Mouse (Mus musculus) embryonic facial prominence, embryonic 10.5 days (tissue): ENCODE results near the gene Sugp2. TPM values are rescaled to one million over a fixed set of nuclear protein-coding genes. Genes with fewer than 3 reads are reported as not detected.

ENCODE experiments used
- DNase-seq: peaks from one replicate; pipeline ENCODE4 v3.0.0-alpha.2; 2017; ENCODE audit warnings: low spot score
- H3K27ac ChIP-seq: fragments of 300-500 bp; sonication (generic); replicated peaks from 2 replicates; pipeline ENCODE4 v1.5.1; 2016; ENCODE audit warnings: mild to moderate bottlenecking
- H3K27me3 ChIP-seq: fragments of 300-500 bp; sonication (generic); replicated peaks from 2 replicates; pipeline ENCODE4 v1.6.1; 2016; ENCODE audit warnings: low read depth, mild to moderate bottlenecking; ENCODE audit not compliant: poor library complexity, severe bottlenecking
- H3K36me3 ChIP-seq: fragments of 300-500 bp; sonication (generic); replicated peaks from 2 replicates; pipeline ENCODE4 v1.6.1; 2016; ENCODE audit warnings: mild to moderate bottlenecking, moderate library complexity
- H3K4me1 ChIP-seq: fragments of 300-500 bp; sonication (generic); 2 replicates; pipeline ENCODE4 v1.6.1; 2016
- H3K4me3 ChIP-seq: fragments of 300-500 bp; sonication (generic); 2 replicates; pipeline ENCODE4 v1.5.1; 2016; ENCODE audit warnings: mild to moderate bottlenecking, moderate library complexity
- H3K9me3 ChIP-seq: fragments of 300-500 bp; sonication (generic); 2 replicates; pipeline ENCODE4 v1.6.1; 2016; ENCODE audit warnings: mild to moderate bottlenecking
- WGBS: fragments of 180-500 bp; shearing (Covaris S2); methylation state at CpG from one replicate; pipeline ENCODE4 v1.1.7; 2016; 5-methylcytosine and 5-hydroxymethylcytosine counted together
- polyA plus RNA-seq: library from polyadenylated mRNA; unstranded; fragments of >200 nt; fragmentation: Nextera tagmentation; extraction: Ambion mirVana; gene quantifications from 2 replicates; pipeline ENCODE4 v1.2.1, GENCODE M21; 2016

The Sugp2 gene
- polyA plus RNA-seq = 47.0 and 50.8 TPM in 2 replicates

DNA sequence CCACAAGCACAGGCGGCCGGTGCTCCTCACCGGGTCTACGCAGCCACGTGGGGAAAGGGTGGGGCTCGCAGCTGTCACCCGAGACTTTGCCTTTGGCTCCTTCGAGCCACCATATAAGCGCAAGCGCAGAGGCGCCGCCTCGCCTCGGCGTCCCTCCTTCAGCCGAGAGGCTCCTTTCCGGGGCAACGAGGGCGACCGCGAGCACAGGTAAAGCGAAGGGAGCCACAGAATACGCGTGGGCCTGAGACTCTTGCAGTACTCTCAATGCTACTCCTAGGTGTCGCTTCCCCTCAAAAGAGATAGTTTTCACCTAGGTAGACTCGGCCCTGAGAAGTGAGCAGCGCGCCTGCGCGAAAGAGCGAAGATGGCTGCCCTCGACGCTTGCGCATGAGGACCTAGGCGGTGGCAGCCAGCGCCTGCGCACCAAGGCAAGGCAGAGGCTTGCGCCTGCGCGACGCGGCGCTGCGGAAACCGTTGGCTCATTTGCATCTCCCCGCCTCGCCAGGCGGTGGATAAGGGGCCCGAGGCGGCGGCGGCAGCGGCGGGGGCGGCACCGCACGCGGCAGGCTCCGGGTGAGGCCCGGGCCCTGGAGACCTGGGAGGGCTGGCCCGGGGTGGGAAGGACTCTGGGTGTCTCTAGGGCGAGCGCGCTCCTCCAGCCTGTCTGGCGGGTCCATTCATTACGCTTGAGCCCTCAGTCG lies at the start of gene Sugp2, which contains the start of gene Armc6:
Gene Sugp2 (plus strand): TSS at position 147 of the 701 bp plus-strand sequence.
Gene Armc6 (minus strand): TSS at position 387 of the 701 bp plus-strand sequence.
- Histone ChIP-seq H3K9me3 (no peaks in the 10 kb centered on the region), H3K4me3 (peak within 1 kb of the TSS; percentile 92), H3K4me1 (peaks cover 21% of the 10 kb centered on the region), H3K27me3 (no peaks in the 10 kb centered on the region), H3K36me3 (peaks cover 53% of the 10 kb centered on the region), H3K27ac (peak within 1 kb of the TSS; percentile 93)
- DNase-seq = peak; percentile 97
- WGBS = under 1% methylated on average over 67 of the region's 67 CpGs

- Histone ChIP-seq H3K4me1 (peaks cover 37% of the 10 kb centered on the region), H3K4me3 (no peak overlapping the region), H3K36me3 (peaks cover 1% of the 10 kb centered on the region; the same call in 1 of the 2 replicates), H3K27me3 (no peaks in the 10 kb centered on the region), H3K27ac (no peak overlapping the region), H3K9me3 (no peaks in the 10 kb centered on the region)
- no peak for DNase-seq
- WGBS = 70% methylated on average over 7 of the region's 7 CpGs
Measured at GRCm38 (mm10) chr8:70188707-70189106, 45.3 kb upstream of the Sugp2 start.

- no peaks in the 10 kb centered on the region for H3K27me3 ChIP-seq
- WGBS = 70% methylated on average over 5 of the region's 5 CpGs
- H3K9me3 ChIP-seq = no peaks in the 10 kb centered on the region
- DNase-seq = no peak
- H3K4me3 ChIP-seq = no peak overlapping the region
- no peaks in the 10 kb centered on the region for H3K36me3 ChIP-seq
- H3K4me1 ChIP-seq = peaks cover 41% of the 10 kb centered on the region
- H3K27ac ChIP-seq = no peak overlapping the region
Measured at GRCm38 (mm10) chr8:70193238-70193637, 40.8 kb upstream of the Sugp2 start.

DNA sequence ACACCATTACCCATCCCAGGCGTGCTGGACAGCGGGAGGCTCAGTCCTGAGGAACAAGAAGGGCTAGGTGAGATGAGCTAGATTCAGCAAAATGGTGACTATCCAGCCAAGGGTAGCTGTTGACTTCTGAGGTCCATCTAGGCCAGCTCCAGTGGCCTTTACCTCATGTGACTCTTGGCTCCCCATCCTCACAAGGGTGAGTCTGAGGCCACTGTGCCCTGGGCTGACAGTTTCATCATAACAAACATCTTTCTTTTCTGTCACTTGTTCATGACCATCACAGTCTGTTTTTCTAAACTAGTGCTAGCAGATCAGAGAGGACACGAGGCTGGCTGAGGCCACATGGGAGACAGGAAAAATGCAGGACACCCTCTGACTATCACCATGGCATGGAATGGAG lies 39.8 kb upstream of the Sugp2 start:
- Histone ChIP-seq H3K27ac (no peak overlapping the region), H3K9me3 (no peaks in the 10 kb centered on the region), H3K36me3 (no peaks in the 10 kb centered on the region), H3K27me3 (no peaks in the 10 kb centered on the region), H3K4me1 (peaks cover 41% of the 10 kb centered on the region), H3K4me3 (no peak overlapping the region)
- 82% methylated on average over 3 of the region's 3 CpGs for WGBS
- DNase-seq = no peak

GRCm38 (mm10) chr8:70195762-70196161 lies 38.3 kb upstream of the Sugp2 start:
- H3K4me1 ChIP-seq = peaks cover 27% of the 10 kb centered on the region
- WGBS = 73% methylated on average over 2 of the region's 2 CpGs
- no peaks in the 10 kb centered on the region for H3K36me3 ChIP-seq
- no peak overlapping the region for H3K27ac ChIP-seq
- H3K27me3 ChIP-seq = no peaks in the 10 kb centered on the region
- no peak overlapping the region for H3K4me3 ChIP-seq
- no peaks in the 10 kb centered on the region for H3K9me3 ChIP-seq
- DNase-seq = no peak

- WGBS = 62% methylated on average over 7 of the region's 7 CpGs
- Histone ChIP-seq H3K27ac (no peak overlapping the region), H3K4me3 (no peak overlapping the region)
Measured at GRCm38 (mm10) chr8:70197603-70198002, 36.4 kb upstream of the Sugp2 start.

DNA sequence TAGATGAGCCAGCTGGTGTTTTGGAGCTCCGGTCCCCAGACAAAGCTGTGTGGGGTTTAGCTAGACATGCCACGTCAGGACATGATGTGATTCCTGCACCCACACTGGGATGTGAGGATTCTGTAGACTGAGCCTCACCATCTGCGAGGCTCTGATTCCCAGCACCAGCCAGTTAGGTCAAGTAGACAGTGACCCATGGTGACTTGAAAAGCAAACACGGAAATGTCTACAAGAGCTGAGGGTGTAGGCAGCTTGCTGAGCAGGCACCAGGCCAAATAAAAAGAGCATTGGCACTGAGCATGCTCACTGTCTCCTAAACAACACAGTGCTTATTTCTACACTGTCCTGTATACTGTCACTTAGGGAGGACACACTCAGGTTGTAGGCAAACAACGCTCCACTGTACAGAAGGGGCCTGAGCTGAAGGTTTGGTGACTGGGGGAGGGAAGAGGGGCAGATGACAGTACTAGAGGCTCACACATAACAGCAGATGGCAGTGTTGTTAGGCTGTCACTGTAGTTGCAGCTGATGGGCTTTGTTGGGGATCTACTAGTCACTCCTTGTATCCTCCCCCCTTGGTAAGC lies 33.8 kb upstream of the Sugp2 start:
- no peak overlapping the region for H3K27ac ChIP-seq
- no peaks in the 10 kb centered on the region for H3K9me3 ChIP-seq
- H3K4me1 ChIP-seq = peaks cover 4% of the 10 kb centered on the region; the same call in 1 of the 2 replicates
- no peaks in the 10 kb centered on the region for H3K27me3 ChIP-seq
- WGBS = 80% methylated on average over 5 of the region's 5 CpGs
- H3K36me3 ChIP-seq = no peaks in the 10 kb centered on the region
- DNase-seq = no peak
- H3K4me3 ChIP-seq = no peak overlapping the region

More at GRCm38 (mm10) chr8:70197603-70198002, 36.4 kb upstream of the Sugp2 start:
- DNase-seq = no peak
- no peaks in the 10 kb centered on the region for H3K27me3 ChIP-seq
- no peaks in the 10 kb centered on the region for H3K9me3 ChIP-seq
- H3K36me3 ChIP-seq = no peaks in the 10 kb centered on the region
- peaks cover 14% of the 10 kb centered on the region for H3K4me1 ChIP-seq

GRCm38 (mm10) chr8:70201417-70201816 lies 32.6 kb upstream of the Sugp2 start:
- WGBS = 85% methylated on average over 3 of the region's 3 CpGs
- Histone ChIP-seq H3K9me3 (no peaks in the 10 kb centered on the region), H3K36me3 (no peaks in the 10 kb centered on the region), H3K4me3 (no peak overlapping the region), H3K27ac (no peak overlapping the region), H3K4me1 (peaks cover 4% of the 10 kb centered on the region; the same call in 1 of the 2 replicates), H3K27me3 (no peaks in the 10 kb centered on the region)
- DNase-seq = no peak

DNA sequence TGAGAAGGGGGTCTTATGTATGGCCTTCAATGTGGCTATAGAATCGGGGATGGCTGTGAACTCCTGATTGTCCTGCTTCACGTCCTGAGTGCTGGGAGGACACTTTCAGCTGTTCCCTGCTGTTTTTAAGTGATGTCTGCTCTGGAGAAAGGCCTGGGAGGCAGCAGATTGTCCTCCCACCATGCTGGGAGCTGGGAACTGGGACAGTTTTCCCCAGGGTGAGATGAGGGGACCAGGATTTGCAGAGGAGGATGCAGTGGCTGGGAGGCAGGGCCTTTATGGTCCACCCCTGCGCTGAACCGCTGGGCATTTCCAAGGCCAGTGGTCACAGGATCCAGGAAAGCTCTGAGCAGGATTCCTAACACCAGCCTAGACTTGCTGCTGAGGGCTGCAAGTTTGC lies 31.0 kb upstream of the Sugp2 start:
- DNase-seq = no peak
- Histone ChIP-seq H3K4me1 (peaks cover 3% of the 10 kb centered on the region; the same call in 1 of the 2 replicates), H3K36me3 (no peaks in the 10 kb centered on the region), H3K27me3 (no peaks in the 10 kb centered on the region), H3K9me3 (no peaks in the 10 kb centered on the region), H3K27ac (no peak overlapping the region), H3K4me3 (no peak overlapping the region)
- 70% methylated on average over 4 of the region's 4 CpGs for WGBS

DNA sequence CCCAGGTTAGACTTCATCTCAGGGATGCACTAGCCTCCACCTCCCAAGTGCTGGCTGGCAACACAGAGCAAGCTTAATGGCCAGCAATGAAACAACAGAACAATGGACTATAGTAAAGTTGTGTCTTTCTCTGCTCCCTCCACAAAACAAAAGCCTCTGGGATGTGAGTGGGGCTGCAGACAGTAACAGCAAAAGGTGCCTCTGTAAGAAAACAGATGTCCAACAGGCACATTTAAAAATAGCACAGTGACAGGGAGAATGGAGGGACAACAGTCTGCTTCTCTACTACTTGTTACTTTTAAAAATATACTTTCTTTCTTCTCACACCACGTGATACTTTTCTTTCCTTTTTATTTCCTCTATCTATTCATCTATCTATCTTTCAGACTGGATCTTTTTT lies 29.3 kb upstream of the Sugp2 start:
- Histone ChIP-seq H3K36me3 (no peaks in the 10 kb centered on the region), H3K4me3 (no peak overlapping the region), H3K27ac (no peak overlapping the region), H3K9me3 (no peaks in the 10 kb centered on the region), H3K4me1 (peaks cover 7% of the 10 kb centered on the region; the same call in 1 of the 2 replicates), H3K27me3 (peaks cover 1% of the 10 kb centered on the region)
- WGBS = 73% methylated on average over 1 of the region's 1 CpGs
- DNase-seq = no peak

DNA sequence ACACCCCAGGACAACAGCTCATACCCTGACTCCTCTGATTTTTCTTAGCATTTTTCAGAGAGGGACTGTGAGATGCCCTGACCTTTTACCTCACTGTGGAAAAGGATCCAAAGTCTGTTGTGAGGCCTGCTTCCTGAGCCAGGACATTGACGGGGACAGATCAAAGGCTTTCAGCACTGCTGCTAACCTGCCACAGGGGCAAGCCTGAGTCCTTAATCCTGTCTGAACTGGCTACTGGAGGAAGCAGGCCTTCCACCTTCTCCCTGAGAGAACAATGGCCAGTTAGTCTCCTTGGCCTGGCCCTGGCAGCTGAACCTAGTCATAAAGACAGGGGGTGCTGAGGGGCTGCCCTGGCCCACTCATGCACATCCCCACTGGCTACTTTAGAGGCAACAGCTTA lies 25.9 kb upstream of the Sugp2 start:
- no peaks in the 10 kb centered on the region for H3K36me3 ChIP-seq
- H3K9me3 ChIP-seq = no peaks in the 10 kb centered on the region
- H3K4me1 ChIP-seq = peaks cover 27% of the 10 kb centered on the region
- 31% methylated on average over 1 of the region's 1 CpGs for WGBS
- no peak overlapping the region for H3K4me3 ChIP-seq
- no peak for DNase-seq
- H3K27ac ChIP-seq = 0 out of 2 replicates have a peak overlapping the region, but pooled peaks have one; percentile 24
- peaks cover 21% of the 10 kb centered on the region for H3K27me3 ChIP-seq

- no peaks in the 10 kb centered on the region for H3K36me3 ChIP-seq
- peaks cover 30% of the 10 kb centered on the region for H3K4me1 ChIP-seq
- H3K4me3 ChIP-seq = peak overlapping the region; percentile 16; the same call in 1 of the 2 replicates
- H3K27me3 ChIP-seq = peaks cover 21% of the 10 kb centered on the region
- 26% methylated on average over 8 of the region's 8 CpGs for WGBS
- no peaks in the 10 kb centered on the region for H3K9me3 ChIP-seq
- H3K27ac ChIP-seq = no peak overlapping the region
- DNase-seq = no peak
Measured at GRCm38 (mm10) chr8:70210538-70210937, 23.5 kb upstream of the Sugp2 start.

- Histone ChIP-seq H3K4me1 (peaks cover 30% of the 10 kb centered on the region), H3K27ac (no peak overlapping the region), H3K36me3 (no peaks in the 10 kb centered on the region), H3K27me3 (peaks cover 21% of the 10 kb centered on the region), H3K9me3 (no peaks in the 10 kb centered on the region), H3K4me3 (peak overlapping the region; percentile 73)
- no peak for DNase-seq
- 82% methylated on average over 1 of the region's 1 CpGs for WGBS
Measured at GRCm38 (mm10) chr8:70211275-70211674, 22.8 kb upstream of the Sugp2 start.
